Mouse (Mus musculus) CH12.LX (cell line): ENCODE measurements around the gene Iqch.
A peak's percentile ranks its signal among the peaks of the same experiment; 100 is the strongest.

Source experiments
- CTCF ChIP-seq, 2 experiments: IDR thresholded peaks in 1 of 2; conservative IDR thresholded peaks in 1 of 2; 2 replicates each; pipeline ENCODE4 v1.5.1; 2011 to 2012; ENCODE audit warnings: low read depth in 2 of 2, low read length in 2 of 2, improper control_type of control experiment in 1 of 2, inconsistent platforms in 1 of 2, mild to moderate bottlenecking in 1 of 2, moderate library complexity in 1 of 2
- ELF1 ChIP-seq: IDR thresholded peaks from 2 replicates; pipeline ENCODE4 v1.6.1; 2014; ENCODE audit warnings: low read depth, mild to moderate bottlenecking, inconsistent platforms, low read length, improper control_type of control experiment
- GABPA ChIP-seq: IDR thresholded peaks from 2 replicates; pipeline ENCODE4 v1.6.1; 2012; ENCODE audit warnings: low read depth, low read length, improper control_type of control experiment, inconsistent platforms; ENCODE audit not compliant: insufficient replicate concordance
- IRF4 ChIP-seq: IDR thresholded peaks from 2 replicates; pipeline ENCODE4 v1.6.1; 2014; ENCODE audit warnings: low read depth, mild to moderate bottlenecking, inconsistent platforms, low read length, improper control_type of control experiment
- JUND ChIP-seq: conservative IDR thresholded peaks from 2 replicates; pipeline ENCODE4 v1.6.1; 2011; ENCODE audit warnings: low read depth, low read length, improper control_type of control experiment
- KAT2A ChIP-seq: IDR thresholded peaks from 2 replicates; pipeline ENCODE4 v1.6.1; 2012; ENCODE audit warnings: low read length, improper control_type of control experiment, inconsistent platforms; ENCODE audit not compliant: insufficient replicate concordance
- MAZ ChIP-seq: IDR thresholded peaks from 2 replicates; pipeline ENCODE4 v1.6.1; 2012; ENCODE audit warnings: low read depth, mild to moderate bottlenecking, inconsistent platforms, low read length, improper control_type of control experiment, moderate library complexity
- POLR2A ChIP-seq: IDR thresholded peaks from 2 replicates; pipeline ENCODE4 v1.6.1; 2011; ENCODE audit warnings: low read depth, mild to moderate bottlenecking, improper control_type of control experiment, low read length
- POLR2AphosphoS2 ChIP-seq: IDR thresholded peaks from 2 replicates; pipeline ENCODE4 v1.6.1; 2011; ENCODE audit warnings: low read depth, low read length, improper control_type of control experiment
- SIN3A ChIP-seq: IDR thresholded peaks from 2 replicates; pipeline ENCODE4 v1.6.1; 2012; ENCODE audit warnings: low read length, improper control_type of control experiment, inconsistent platforms
- USF2 ChIP-seq: conservative IDR thresholded peaks from 2 replicates; pipeline ENCODE4 v1.6.1; 2011; ENCODE audit warnings: low read depth, low read length, improper control_type of control experiment

DNA sequence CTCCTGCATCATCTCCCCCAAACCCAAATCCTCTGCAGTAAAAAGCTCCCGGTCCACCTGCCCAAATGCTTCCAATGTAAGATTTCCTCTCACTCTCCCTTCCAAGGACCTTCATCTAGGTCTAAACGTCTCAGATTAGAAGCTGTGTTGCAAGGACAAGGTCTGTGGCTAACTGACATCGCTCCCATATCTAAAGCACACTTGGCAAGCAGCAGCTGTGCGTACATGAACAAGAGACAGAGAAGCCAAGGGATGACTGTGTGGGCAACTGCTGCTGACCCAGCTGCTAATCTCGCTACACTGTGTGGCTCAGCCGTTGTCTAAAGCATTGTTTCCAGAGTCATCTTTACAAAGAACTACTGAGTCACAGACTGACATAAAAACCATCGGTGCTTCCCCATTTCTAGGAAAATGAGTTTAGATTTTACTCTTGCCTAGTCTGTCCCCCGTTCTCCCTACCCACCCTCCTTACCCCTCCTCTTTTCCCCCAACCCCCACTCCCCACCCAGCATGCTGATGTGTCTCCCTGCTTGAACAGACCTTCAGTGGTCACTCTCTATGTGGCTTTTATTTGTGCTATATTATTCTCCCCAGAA lies 10.5 kb downstream of the Iqch start:
- TF ChIP-seq CTCF (conservative IDR thresholded peaks at IDR 0.05 in 1 of 2, IDR thresholded peaks at IDR 0.05 in 1 of 2; ENCODE audit: low read depth in 2 of 2, low read length in 2 of 2) (no peak), USF2 (no peak), POLR2AphosphoS2 (no peak), JUND (no peak), MAZ (no peak), SIN3A (no peak), POLR2A (no peak), KAT2A (no peak), GABPA (no peak), ELF1 (no peak), IRF4 (peak; percentile 70)
